Mouse (Mus musculus) bone marrow macrophage, adult 2 months (primary cell): ENCODE data around the gene Pgghg.

Source experiments
- CTCF ChIP-seq: IDR thresholded peaks from 2 replicates; pipeline ENCODE4 v1.5.1; 2012; ENCODE audit warnings: low read depth, mild to moderate bottlenecking, low read length, moderate library complexity
- POLR2A ChIP-seq: IDR thresholded peaks from 2 replicates; pipeline ENCODE4 v1.6.1; 2012; ENCODE audit warnings: mild to moderate bottlenecking, low read depth, low read length, borderline replicate concordance

GRCm38 (mm10) chr7:140927181-140927580, 14.0 kb upstream of the Pgghg start:
- TF ChIP-seq CTCF (no peak), POLR2A (no peak)
